Mouse (Mus musculus) spleen, embryonic (tissue): ENCODE results near the gene Il1rn.

Source experiments
- CTCF ChIA-PET: fragments of 350-600 bp; sonication (Branson Sonifier 250); formaldehyde crosslinking; loops from one replicate; lab custom pipeline; 2022; lab: Charles Lee

The Il1rn gene

DNA sequence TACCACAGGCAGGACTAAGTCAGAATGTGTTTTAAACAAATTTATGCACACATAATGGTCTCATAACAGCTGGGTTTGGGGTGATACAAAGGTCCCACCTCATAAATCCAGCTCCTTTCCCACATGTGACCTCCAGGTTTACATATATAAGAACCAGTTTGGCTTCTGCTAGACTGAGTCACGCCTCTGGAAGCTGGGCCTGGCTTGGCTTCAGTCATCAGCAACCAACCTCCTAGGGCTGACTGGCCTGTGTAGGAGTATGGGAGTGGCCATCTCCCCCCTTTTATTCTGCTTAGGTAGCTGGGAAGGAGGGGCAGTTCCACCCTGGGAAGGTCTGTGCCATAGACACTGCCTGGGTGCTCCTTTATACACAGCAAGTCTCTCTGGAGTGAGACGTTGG lies at the start of gene Il1rn:
Gene Il1rn (plus strand): TSS at position 309 of the 400 bp plus-strand sequence.
- CTCF ChIA-PET, result no interaction called here

DNA sequence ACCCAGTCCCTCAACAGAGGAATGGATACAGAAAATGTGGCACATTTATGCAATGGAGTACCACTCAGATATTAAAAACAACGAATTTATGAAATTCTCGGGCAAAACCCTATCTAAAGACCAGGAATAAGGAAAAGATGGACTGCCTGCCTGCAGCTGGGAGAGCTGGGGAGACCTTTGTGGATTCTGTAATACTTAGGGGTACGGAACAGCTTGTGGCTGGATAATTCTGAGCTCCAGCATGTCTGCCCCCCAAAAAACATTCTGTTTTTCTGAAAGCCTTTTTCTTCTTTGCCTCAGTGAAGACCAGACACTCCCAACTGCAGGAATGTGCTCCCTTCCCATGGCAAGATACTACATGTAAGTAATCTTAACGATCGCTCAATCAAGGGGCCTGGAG lies 45.8 kb upstream of the Il1rn start, which contains the start of gene Il1f10:
Gene Il1f10 (plus strand): TSS at position 301 of the 400 bp plus-strand sequence.
- CTCF ChIA-PET, result no interaction called here

DNA sequence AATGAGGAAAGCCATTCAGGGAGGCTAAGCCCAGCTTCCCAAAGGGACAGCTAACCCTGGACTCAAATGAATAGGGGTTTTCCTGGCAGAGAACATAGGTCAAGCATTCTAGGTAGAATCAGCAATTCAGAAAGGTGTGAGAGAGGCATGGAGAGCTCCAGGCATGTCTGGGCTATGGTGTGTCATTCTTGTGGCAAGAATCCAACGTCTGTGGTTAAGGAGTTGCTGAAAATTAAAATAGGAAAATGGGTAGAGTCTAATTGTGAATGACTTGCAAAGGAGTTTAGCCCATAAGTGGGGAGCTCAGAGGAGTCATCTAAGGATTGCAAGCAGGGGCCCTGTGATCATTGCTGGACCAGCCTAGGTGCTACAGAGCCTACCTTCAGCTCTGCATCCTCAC lies 42.0 kb upstream of the Il1rn start:
- CTCF ChIA-PET, result interaction anchor here (1.0 kb wide), 1 partner anchor 271 kb away, joined by 3 read pairs; no protein-coding TSS in a partner anchor

DNA sequence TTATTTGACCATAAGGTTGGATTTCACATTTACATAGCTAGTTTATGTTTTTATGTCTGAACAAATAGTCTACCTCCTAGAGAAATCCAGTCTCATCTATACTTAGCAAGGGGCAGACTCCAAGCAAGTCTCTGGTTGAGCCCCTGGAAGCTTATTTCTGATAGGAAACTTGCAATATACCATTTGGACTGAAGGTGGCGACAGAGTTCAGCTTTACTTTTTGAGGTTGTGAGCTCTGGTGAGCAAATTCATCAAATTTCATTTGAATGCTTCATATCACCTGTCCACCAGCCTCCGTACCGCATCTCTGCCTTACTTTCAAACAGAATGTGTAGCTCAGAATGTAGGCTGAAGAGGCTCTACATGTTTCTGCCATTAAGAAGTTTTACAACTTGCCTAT lies 39.8 kb upstream of the Il1rn start:
- CTCF ChIA-PET, result interaction anchor here (0.8 to 2.4 kb wide), 6 partner anchors 18 to 451 kb away, joined by 3 to 13 read pairs (median 4); no protein-coding TSS in a partner anchor

DNA sequence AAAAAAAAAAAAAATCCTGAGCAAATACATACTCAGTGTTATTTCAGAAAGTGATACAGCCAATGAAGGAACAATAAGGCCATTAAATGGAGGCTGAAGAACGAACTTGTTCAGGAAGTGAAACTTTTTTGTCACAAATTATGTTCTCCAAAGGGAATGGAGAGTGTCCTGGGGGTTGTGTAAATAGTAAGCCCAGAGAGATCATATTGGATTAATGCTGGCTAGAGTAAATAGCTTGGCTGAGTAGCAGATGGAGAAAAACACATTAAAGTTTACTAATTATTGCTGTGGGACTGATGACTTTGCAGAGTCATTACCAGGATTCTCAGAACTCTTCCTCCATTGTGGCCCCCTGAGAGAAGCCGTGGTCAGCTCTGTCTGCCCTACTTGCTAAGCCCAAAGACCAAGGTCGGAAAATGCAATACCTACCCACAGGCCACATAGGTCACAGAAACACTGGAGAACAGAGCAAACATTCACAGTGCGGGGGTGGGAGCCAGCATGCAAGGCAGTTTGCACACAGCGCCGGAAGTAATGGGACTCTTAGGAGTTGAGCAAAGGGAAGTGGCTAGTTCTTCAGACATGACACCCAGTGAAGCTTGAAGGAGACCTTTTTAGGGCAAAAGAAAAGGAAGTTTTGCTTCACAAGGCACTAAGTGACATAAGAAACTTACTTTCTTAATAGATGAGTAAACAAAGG lies 25.2 kb upstream of the Il1rn start:
- CTCF ChIA-PET, result no interaction called here

DNA sequence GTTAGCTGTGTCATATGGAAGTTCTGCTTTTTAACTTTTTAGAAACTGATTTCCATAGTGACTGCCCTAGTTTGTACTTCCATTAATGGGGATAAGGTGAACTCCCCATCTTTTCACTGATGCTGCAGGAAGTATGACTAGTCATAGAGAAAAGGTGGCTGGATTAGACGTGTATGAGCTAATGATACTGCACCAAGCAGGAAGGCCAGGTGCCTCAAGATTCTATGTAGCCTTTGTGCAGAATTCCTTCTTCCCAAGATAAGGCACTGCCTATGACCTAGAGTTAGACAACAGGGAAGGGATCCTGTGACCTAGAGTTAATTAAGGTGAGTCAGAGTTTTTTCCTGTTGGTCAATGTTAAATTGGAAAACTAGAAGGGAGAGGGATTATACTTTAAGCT lies 19.7 kb upstream of the Il1rn start:
- CTCF ChIA-PET, result no interaction called here

DNA sequence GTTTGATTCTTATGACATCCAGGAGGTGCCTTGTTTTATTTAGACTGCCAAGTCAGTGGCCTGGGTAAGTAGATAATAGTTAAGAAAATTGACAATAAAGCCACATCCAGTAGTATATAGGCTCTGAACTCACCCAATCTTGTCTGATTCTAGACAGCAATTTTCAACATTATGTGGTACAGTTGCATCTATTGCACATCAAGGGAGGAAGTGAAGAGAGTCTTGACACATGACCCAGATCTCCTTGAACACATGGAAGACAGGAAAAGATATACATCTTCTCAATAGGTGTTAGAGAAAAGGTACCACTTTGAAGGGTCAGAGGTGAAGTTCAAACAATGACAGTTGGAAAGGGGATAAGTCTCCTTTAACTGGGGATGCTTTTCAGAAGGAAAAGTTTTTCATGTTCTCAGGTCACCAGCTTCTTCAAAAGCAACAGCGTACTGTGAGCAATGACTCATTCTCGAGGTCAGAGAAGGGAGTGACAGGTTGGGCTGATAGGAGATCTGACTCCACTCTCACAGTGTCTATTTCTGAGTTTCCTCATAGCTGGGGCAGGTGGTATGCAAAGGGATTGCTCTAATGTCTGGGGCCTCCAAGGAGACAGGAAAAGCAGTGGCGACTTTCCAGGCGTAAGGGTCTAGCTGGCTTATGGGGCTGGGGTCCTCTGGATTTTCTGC lies 18.6 kb upstream of the Il1rn start:
- CTCF ChIA-PET, result no interaction called here

DNA sequence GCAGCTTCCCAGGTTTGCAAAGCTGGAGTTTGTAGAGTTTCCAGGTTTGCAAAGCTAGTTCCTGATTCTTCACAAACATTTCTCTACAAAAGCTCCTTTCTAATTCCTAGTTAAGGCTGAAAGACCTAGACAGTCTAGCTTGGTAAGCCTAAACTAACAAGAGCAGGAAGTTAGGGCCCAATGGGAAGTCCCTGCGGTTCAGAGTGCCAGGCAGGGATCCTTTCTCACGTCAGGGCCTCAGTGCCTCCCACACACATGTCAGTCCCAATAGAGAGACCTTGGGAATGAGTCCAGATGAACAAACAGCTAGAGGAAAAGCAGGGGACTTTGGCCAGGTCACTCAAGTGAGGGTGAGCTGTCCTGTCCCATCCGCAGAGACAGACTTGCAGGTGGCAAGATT lies 1.3 kb upstream of the Il1rn start:
- CTCF ChIA-PET, result no interaction called here

DNA sequence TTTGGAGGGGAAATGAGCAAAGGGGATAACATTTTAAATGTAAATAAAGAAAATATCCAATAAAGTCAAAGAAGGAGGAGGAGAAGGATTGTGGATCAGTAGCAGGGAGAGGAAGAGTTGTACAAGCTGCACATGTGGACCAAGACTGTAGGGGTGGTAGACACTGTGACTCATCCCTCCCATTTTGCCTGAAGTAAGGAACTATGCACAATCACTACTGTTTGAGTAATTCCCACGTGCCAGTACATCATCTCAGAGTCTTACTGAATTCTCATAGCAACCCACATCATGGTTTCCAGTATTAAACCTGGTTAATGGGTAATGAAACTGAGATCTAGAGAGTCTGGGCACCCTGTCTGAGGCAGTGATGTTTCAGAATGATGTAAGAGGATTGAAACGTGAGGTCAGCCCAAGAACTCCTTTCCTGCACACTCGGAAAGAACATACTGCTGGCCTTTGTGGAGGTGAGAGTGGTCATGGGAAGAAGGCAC lies 4.8 kb downstream of the Il1rn start:
- CTCF ChIA-PET, result no interaction called here

DNA sequence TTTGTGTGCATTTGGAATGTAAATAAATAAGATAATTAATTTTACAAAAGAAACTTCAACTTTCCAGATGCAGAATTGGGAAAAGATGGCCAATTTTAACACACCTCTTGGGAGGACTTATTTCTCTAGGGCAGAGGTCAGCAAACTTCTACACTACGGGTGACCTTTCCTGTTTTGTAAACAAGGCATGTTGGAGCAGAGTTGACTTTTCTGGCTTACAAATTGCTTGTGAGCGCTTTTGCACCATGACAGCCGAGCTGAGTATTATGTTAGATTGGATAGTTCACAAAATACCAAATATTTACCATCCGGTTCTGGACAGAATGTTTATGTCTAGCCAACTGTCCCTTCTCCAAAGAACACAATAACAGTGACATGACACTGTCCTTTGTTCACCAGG lies 8.0 kb downstream of the Il1rn start:
- CTCF ChIA-PET, result no interaction called here

DNA sequence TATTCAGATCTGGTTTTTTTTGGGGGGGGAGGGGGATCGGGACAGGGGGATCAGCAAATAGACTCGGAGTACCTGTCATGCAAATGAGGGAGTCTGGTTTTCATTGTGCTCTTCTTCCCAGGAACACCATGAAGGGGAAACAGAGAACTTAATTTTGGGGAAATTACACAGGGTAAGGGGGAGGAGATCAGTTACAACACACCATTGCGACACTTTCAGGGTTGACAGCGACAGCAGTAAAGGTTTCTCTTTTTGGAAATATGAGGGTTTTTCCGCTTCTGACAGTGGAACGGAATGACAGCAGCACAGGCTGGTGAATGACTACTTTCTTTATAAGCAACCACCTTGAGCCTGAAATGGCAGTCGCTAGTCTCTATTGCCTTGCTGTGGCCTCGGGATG lies 8.4 kb downstream of the Il1rn start:
- CTCF ChIA-PET, result no interaction called here

DNA sequence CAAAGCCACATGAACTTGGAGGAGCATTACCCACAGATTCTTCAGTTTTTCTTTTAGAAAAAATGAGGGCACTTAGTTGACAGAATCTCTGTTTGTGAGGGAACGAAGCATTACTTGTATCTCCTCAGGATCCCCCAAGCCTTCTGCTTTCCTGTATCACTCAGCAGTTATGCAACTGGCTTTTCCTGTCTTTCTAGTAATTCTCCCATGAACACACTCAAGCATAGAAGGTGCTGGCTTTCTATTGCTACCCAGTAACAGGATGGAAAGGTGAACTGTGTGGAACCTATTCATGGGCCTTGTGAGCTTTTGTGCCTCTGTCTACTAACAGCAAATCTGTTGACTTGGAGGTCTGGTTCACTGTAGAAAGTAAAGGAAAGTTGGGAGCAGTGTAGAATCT lies 11.3 kb downstream of the Il1rn start:
- CTCF ChIA-PET, result no interaction called here

DNA sequence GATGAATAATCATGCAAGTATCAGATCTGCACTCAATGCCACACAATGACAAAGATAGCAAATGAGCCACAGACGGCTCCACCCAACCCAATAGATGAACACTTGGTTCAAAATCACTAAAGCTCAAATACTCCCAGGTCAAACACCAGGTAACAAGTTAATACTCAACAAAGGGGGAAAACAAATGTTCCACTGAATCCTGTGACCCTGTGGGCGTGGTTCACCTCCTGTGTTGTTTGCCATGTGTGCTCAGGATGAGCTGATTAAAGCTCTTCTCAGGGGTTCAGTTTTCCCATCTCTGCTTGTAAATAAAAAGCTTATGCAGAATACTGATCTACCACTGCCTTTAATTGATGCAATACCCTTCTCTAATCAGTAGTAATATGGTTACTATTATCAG lies 14.5 kb downstream of the Il1rn start:
- CTCF ChIA-PET, result interaction anchor here (1.9 kb wide), 1 partner anchor 54 kb away, joined by 4 read pairs; no protein-coding TSS in a partner anchor

DNA sequence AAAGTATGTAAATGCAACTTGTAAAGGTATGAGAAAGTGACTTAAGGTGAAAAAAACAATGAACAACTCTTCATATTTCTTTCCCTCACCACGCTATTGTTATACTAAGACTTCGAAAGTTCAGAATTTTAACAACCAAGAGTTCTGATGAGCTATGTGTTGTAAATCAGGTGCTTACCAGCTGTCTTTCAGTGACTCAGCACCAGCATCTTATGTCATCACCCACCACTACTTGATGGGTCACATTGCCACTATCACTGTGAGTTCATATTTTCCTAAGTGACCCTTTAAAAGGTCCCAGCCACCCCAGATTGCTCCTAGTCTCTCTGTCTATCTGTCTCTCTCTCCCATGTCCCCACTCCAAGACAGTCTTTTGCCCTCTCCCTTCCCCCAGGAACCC lies 16.4 kb downstream of the Il1rn start:
- CTCF ChIA-PET, result interaction anchor here (1.0 kb wide), 1 partner anchor 10 kb away, joined by 3 read pairs; no protein-coding TSS in a partner anchor

DNA sequence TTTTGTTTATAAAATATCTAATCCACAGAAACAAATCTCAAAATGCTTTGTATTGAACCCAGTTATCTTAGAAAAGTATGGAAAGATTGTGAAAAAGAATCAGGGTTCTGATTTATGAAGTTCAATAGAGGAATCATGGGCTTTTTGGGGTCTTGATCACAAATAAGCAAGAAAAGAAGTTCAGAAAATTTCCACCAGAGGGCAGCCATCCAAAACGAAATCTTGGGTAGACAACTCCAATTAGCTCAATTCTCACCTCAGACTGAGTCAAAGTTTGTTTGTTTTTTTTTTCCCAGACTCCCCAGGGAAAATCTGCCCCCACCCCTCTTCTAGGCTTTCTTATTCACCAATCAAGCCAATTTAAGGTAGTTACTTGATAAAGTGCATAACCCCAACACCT lies 21.0 kb downstream of the Il1rn start:
- CTCF ChIA-PET, result interaction anchor here (0.6 to 1.7 kb wide), 3 partner anchors 54 to 63 kb away, joined by 3 to 13 read pairs (median 3); no protein-coding TSS in a partner anchor

DNA sequence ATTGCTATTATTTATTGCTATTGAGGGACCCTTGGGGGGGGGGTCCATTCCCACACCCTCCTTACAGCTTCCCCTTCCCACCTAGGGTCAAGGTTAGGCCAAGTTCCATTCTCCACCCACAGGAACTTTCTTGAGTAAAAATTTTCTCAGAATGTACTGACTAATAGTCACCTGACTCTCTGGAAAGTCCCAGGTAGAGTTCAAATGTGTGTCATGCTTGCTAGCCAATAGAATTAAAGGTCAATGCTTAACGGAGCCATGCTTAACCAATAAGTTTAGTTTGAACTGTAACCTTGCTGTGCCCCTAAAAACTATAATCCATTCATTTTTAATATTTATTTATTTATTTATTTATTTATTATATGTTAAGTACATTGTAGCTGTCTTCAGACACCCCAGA lies 22.7 kb downstream of the Il1rn start:
- CTCF ChIA-PET, result no interaction called here

DNA sequence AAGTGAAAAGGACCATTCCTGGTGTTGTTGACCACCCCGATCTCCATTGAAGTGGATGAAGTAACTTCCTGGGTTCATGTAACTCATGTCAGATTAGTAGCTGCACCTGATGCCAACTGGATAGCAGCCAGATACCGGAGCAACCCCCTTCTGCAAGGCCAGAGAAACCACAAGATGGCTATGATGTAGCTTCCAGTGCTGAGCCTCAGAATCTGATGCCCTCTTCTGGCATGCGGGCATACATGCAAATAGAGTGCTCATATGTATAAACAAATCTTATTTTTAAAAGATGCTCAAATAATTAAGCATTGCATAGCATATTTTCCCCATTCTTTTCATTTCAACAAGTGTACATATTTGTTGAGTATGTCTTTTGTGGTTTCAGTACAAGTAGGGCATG lies 27.2 kb downstream of the Il1rn start:
- CTCF ChIA-PET, result no interaction called here

DNA sequence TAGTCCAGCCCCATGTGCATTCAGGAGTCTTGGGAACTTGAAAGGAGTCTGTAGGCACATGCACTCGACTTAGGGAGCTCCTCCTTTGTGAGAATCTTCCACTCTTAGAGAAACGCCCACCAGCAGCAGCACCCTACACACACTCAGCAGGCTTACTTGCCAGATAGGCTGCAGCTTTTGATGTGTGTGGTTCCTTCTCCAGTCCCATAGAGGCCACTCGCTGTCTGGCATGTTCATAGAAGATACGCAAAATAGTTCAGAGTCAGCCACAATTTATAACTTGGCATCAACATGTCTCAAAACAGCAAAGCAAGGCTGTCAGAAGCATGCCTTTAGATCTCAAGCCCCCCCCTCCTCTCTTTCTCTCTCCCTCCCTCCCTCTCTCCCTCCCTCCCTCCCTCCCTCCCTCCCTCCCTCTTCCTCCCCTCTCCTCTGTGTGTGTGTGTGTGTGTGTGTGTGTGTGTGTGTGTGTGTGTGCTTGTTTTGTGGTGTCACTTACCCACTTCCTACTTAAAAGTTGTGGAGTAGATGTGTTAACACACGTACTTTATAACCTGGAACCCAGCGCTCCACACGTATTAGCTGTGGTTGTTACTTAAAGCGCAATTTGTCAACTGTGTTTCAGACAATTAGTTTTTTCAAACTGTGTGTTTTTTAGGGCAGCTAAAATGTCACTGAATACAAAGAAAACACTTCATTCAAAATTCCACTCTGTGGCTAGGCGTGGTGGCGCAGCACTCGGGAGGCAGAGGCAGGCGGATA lies 29.7 kb downstream of the Il1rn start:
- CTCF ChIA-PET, result interaction anchor here (2.5 kb wide), 1 partner anchor 42 kb away, joined by 19 read pairs; no protein-coding TSS in a partner anchor

DNA sequence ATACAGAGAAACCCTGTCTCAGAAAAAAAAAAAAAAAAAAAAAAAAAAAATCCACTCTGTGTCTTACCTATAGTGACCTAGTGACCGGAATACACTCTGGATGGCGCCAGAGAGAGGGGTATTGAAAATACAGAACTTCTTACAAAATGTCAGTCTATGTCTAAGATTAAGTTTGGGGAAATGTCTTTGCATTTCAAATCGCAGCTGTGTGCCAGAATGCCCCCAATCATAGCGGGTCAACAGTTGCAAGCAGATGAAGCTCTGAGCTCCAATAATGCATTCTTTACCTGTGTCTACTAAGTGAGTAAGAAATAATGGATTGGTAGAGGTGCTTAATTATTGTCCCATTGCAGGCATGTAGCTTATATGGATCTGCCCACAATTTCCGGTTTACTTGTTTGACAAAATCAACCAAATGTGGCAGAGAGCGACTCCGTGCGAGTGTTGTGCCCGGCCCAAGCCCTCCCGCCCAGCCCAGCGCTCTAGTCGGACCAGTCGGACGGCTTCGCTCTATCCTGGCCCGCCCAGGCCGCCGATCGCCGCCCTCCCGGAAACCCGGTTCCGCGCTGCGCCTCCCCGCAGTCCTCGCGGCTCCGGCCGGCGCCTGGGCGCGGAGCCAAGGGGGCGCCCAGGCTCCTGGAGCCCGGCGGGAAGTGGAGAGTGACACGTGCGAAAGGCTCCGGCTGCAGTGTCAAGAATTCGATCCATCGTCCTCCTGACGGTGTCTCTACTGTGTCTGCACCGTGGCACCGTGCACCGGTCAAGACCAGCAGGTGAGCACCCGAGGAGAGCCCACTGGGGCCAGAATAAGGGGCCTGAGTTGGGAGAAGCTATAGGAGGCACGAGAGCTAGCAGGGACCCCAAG lies 30.6 kb downstream of the Il1rn start, which contains the start of gene Psd4:
Gene Psd4 (plus strand): TSS at position 551 of the 865 bp plus-strand sequence.
- CTCF ChIA-PET, result interaction anchor here (2.5 kb wide), 1 partner anchor 41 kb away, joined by 19 read pairs; no protein-coding TSS in a partner anchor

DNA sequence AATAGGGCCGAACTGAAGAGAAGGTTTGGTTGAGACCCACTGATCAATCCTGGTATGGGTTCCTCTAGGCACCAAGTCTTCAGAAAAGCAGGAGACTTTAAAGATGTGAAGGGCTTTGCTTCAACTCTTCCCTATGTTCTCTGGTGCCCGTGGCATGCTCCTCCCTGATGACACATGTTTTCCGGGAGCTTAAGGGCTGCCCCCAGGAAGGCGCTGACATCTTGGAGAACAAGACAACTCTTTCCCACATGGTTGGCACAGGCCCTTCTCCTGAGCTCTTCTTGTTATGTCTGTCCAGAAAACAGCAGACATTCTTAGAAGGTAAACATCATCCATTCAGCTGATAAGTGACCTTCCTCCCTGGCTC lies 31.2 kb downstream of the Il1rn start:
- CTCF ChIA-PET, result interaction anchor here (2.5 kb wide), 1 partner anchor 40 kb away, joined by 19 read pairs; no protein-coding TSS in a partner anchor
